Mouse (Mus musculus): Measurements from ENCODE around the gene Gpr63. TPM values are rescaled to one million over a fixed set of nuclear protein-coding genes. Genes with fewer than 3 reads are reported as not detected.

Gene Gpr63
- polyA plus RNA-seq, 1 experiment from 2014 or later: 1.4 TPM

Other genes with a start within 250 kb of the Gpr63 start
- 3.8 and 3.9 TPM in 2 replicates for gene Klhl32, start 115.3 kb upstream of the Gpr63 start, polyA plus RNA-seq (2015; fragmentation: Nextera tagmentation; extraction: Ambion mirVana)
- 38.9 and 40.9 TPM in 2 replicates for gene Ndufaf4, start 68.3 kb upstream of the Gpr63 start, polyA plus RNA-seq (2015; fragmentation: Nextera tagmentation; extraction: Ambion mirVana)